Mouse (Mus musculus) adipose tissue, adult 10 weeks (tissue): ENCODE data around the gene Olfr153. TPM values are rescaled to one million over a fixed set of nuclear protein-coding genes. Genes with fewer than 3 reads are reported as not detected.

Experiments
- polyA plus RNA-seq: library from polyadenylated mRNA; stranded (reverse); fragments of 350-450 nt; fragmentation: Illumina TruSeq; extraction: RNeasy Lipid Tissue Mini Kit (QIAGEN cat#74804); gene quantifications from one replicate; pipeline ENCODE4 v1.2.3, GENCODE M21; 2014; ENCODE audit warnings: low read depth, low replicate concordance

Olfr153 gene
- polyA plus RNA-seq, result not detected

DNA sequence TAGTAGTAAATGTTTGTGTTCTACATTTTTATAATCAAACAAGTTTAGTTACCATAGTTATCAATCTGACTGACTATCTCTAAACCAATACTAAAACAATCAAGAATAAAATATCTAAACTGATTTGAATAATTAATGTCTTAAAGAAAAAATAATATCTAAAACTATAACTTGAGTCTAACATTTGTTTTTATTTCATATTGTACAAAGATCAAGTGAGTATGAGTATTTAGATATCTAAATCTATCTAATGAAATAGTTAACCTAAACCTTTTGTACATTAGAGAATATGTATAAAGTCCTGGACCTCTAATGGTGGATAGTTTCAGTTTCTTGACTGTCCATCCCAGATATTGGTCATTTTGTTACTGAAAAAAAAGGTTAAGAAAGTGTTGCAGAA is at the start of gene Olfr153:
Gene Olfr153, plus strand, starts transcription at position 301 of the 400 bp plus-strand sequence.

DNA sequence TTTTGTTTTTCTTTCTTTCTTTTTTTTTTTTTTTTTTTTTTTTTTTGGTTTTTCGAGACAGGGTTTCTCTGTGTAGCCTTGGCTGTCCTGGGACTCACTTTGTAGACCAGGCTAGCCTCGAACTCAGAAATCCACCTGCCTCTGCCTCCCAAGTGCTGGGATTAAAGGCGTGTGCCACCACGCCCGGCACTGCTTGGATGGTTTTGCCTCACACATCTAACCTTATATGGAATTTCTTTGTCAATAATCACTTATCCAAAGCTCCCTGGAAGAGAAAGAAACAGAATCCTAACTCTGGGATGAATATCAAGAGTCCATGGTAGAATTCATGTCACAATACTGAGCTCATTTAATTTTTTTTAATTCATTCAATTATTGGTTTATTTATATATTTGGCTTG is 34.6 kb upstream of the Olfr153 start, which contains the start of gene Pramel7:
Gene Pramel7, minus strand, starts transcription at position 101 of the 400 bp plus-strand sequence.

DNA sequence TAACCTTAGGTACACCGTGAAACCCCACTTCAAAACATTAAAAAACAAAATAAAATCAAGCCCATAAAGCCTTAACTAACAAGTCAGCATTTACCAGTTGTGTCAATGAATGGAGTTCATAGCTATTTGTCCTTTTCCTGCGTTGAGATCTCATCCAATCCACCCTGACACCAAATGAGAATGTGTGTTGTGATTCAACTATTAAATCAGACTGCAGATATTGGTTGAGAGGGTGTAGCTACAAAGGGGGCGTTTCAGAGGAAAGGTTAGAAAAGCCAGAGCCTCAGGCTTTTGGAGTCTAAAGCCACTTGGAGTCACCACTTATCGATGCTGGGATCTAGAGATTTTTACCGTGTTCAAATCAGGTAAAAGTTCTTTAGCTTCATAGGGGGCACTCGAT is 25.3 kb upstream of the Olfr153 start, which contains the start of gene Pramel6:
Gene Pramel6, plus strand, starts transcription at position 301 of the 400 bp plus-strand sequence.

DNA sequence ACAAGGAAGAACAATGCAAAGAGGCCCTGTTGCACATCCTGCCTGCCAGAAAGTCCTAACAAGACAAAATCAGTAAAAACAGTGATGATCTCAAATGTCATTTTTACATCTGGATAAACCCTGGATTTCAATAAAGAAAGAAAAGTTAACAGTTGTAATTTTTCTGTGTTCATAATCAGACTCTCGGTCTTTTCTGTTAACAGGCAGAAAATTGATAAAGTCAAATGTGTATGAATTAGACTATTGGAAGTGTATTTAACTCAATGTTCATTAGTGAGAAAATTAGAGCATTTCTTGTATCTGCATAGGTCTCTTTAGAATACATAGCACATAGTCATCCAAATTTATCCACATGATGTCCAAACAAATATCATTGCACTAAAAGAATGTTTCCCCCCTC is 13.8 kb downstream of the Olfr153 start, which contains the start of gene Olfr1128:
Gene Olfr1128, minus strand, starts transcription at position 101 of the 400 bp plus-strand sequence.

DNA sequence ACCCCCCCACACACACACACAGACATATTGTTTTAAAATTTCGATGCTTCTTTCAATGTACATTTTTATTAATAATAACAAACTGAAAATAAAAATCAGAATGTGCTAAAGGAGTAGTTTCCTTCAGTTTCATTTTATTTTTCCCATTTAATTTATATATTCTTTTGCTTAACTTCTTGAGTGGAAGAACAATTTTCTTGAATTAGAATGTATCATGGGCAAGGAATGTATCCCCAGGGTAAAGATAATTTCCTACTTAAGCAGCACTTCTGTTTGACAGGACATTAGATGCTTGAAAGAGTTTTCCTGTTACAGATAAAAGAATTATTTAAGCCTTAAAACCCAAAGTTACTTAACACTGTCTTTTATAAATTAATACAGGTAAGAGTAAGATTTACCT is 42.0 kb downstream of the Olfr153 start, which contains the start of gene Olfr1129:
Gene Olfr1129, plus strand, starts transcription at position 301 of the 400 bp plus-strand sequence.

Other genes with a start within 250 kb of the Olfr153 start
- not detected for gene Olfr1118, start 224.2 kb upstream of the Olfr153 start, polyA plus RNA-seq
- not detected for gene Olfr1120, start 177.0 kb upstream of the Olfr153 start, polyA plus RNA-seq
- gene Olfr1121, start 161.9 kb upstream of the Olfr153 start, polyA plus RNA-seq, result not detected
- gene Olfr1122, start 145.9 kb upstream of the Olfr153 start, polyA plus RNA-seq, result not detected
- not detected for gene Olfr1123, start 115.2 kb upstream of the Olfr153 start, polyA plus RNA-seq
- gene Olfr1124, start 101.5 kb upstream of the Olfr153 start, polyA plus RNA-seq, result not detected
- gene Olfr1126, start 77.8 kb upstream of the Olfr153 start, polyA plus RNA-seq, result not detected
- gene Pramel7, start 34.7 kb upstream of the Olfr153 start, polyA plus RNA-seq, result not detected
- gene Pramel6, start 25.2 kb upstream of the Olfr153 start, polyA plus RNA-seq, result not detected
- not detected for gene Olfr1128, start 13.7 kb downstream of the Olfr153 start, polyA plus RNA-seq
- gene Olfr1129, start 42.1 kb downstream of the Olfr153 start, polyA plus RNA-seq, result not detected
- gene Olfr1130, start 74.4 kb downstream of the Olfr153 start, polyA plus RNA-seq, result not detected
- not detected for gene Olfr1131, start 95.3 kb downstream of the Olfr153 start, polyA plus RNA-seq
- gene Olfr1132, start 105.7 kb downstream of the Olfr153 start, polyA plus RNA-seq, result not detected
- gene Olfr1133, start 115.6 kb downstream of the Olfr153 start, polyA plus RNA-seq, result not detected
- not detected for gene Olfr1134, start 126.7 kb downstream of the Olfr153 start, polyA plus RNA-seq
- gene Olfr1135, start 141.9 kb downstream of the Olfr153 start, polyA plus RNA-seq, result not detected
- gene Olfr1136, start 162.2 kb downstream of the Olfr153 start, polyA plus RNA-seq, result not detected
- not detected for gene Olfr1137, start 181.4 kb downstream of the Olfr153 start, polyA plus RNA-seq
- gene Olfr1138, start 208.2 kb downstream of the Olfr153 start, polyA plus RNA-seq, result not detected
- not detected for gene Olfr1140, start 212.0 kb downstream of the Olfr153 start, polyA plus RNA-seq
- not detected for gene Olfr1141, start 222.2 kb downstream of the Olfr153 start, polyA plus RNA-seq
- not detected for gene Olfr152, start 247.7 kb downstream of the Olfr153 start, polyA plus RNA-seq